Mouse (Mus musculus) midbrain, embryonic 16.5 days (tissue): ENCODE results near the gene Ankrd34a. TPM values are rescaled to one million over a fixed set of nuclear protein-coding genes. Genes with fewer than 3 reads are reported as not detected.
A peak's percentile ranks its signal among the peaks of the same experiment; 100 is the strongest.

Experiments used
- ATAC-seq: fragments of 200-750 bp; cut with Nextera tagmentation; 2 replicates; pipeline ENCODE4 v1.8.0; 2017; ENCODE audit warnings: moderate TSS enrichment
- H3K27ac ChIP-seq: fragments of 300-500 bp; sonication (generic); 2 replicates; pipeline ENCODE4 v1.5.1; 2014; ENCODE audit warnings: mild to moderate bottlenecking, low read length, mixed read lengths
- H3K27me3 ChIP-seq: fragments of 300-500 bp; sonication (generic); 2 replicates; pipeline ENCODE4 v1.6.1; 2014; ENCODE audit warnings: low read depth, low read length, mixed read lengths; ENCODE audit not compliant: control insufficient read depth, insufficient read depth
- H3K36me3 ChIP-seq: fragments of 300-500 bp; sonication (generic); 2 replicates; pipeline ENCODE4 v1.6.1; 2014; ENCODE audit warnings: mild to moderate bottlenecking, low read length, moderate library complexity, mixed read lengths; ENCODE audit not compliant: control insufficient read depth, insufficient read depth
- H3K4me1 ChIP-seq: fragments of 300-500 bp; sonication (generic); 2 replicates; pipeline ENCODE4 v1.6.1; 2014; ENCODE audit warnings: mild to moderate bottlenecking, low read length, mixed read lengths; ENCODE audit not compliant: control insufficient read depth, insufficient read depth
- H3K4me2 ChIP-seq: fragments of 300-500 bp; sonication (generic); 2 replicates; pipeline ENCODE4 v1.6.1; 2014; ENCODE audit warnings: mild to moderate bottlenecking, low read length, mixed read lengths
- H3K4me3 ChIP-seq: fragments of 300-500 bp; sonication (generic); 2 replicates; pipeline ENCODE4 v1.5.1; 2014; ENCODE audit warnings: low read depth, mild to moderate bottlenecking, low read length, moderate library complexity, mixed read lengths
- H3K9ac ChIP-seq: fragments of 300-500 bp; sonication (generic); 2 replicates; pipeline ENCODE4 v1.6.1; 2014; ENCODE audit warnings: low read depth, low read length, mixed read lengths
- H3K9me3 ChIP-seq: fragments of 300-500 bp; sonication (generic); replicated peaks from 2 replicates; pipeline ENCODE4 v1.6.1; 2014; ENCODE audit warnings: mild to moderate bottlenecking, low read length, mixed read lengths; ENCODE audit not compliant: control insufficient read depth, poor library complexity, severe bottlenecking
- WGBS: fragments of 180-500 bp; shearing (Covaris S2); extraction: QIAGEN DNeasy Blood & Tissue Kit; methylation state at CpG from one replicate; pipeline ENCODE4 v1.1.7; 2014; 5-methylcytosine and 5-hydroxymethylcytosine counted together
- polyA plus RNA-seq: library from polyadenylated mRNA; unstranded; fragments of >200 nt; fragmentation: Nextera tagmentation; extraction: Ambion mirVana; gene quantifications from 2 replicates; pipeline ENCODE4 v1.2.1, GENCODE M21; 2015

Ankrd34a gene
- polyA plus RNA-seq, 1 experiment from 2014 or later: 20.6 TPM

GRCm38 (mm10) chr3:96598156-96599068 lies 2.0 kb downstream of the Ankrd34a start:
- Histone ChIP-seq H3K4me2 (peak overlapping the region; percentile 85), H3K4me1 (peaks cover 52% of the 10 kb centered on the region)
- 1% methylated on average over 54 of the region's 54 CpGs for WGBS

GRCm38 (mm10) chr3:96599069-96599393 lies 2.6 kb downstream of the Ankrd34a start:
- Histone ChIP-seq H3K4me3 (no peak overlapping the region; the same call in 1 of the 2 replicates), H3K4me1 (peaks cover 58% of the 10 kb centered on the region), H3K9ac (no peak overlapping the region; the same call in 1 of the 2 replicates), H3K27ac (no peak overlapping the region), H3K36me3 (no peaks in the 10 kb centered on the region), H3K4me2 (peak overlapping the region; percentile 85), H3K27me3 (no peaks in the 10 kb centered on the region), H3K9me3 (no peaks in the 10 kb centered on the region)
- no peak for ATAC-seq
- 45% methylated on average over 8 of the region's 8 CpGs for WGBS

More at GRCm38 (mm10) chr3:96598156-96599068, 2.0 kb downstream of the Ankrd34a start:
- Histone ChIP-seq H3K9ac (peak overlapping the region; percentile 85), H3K27me3 (no peaks in the 10 kb centered on the region), H3K4me3 (peak overlapping the region; percentile 57), H3K36me3 (no peaks in the 10 kb centered on the region), H3K27ac (peak overlapping the region; percentile 66), H3K9me3 (no peaks in the 10 kb centered on the region)
- ATAC-seq: no peak

- H3K4me2 ChIP-seq: no peak overlapping the region; the same call in 1 of the 2 replicates
- no peaks in the 10 kb centered on the region for H3K36me3 ChIP-seq
- no peak overlapping the region for H3K27ac ChIP-seq
- no peak for ATAC-seq
- H3K9ac ChIP-seq: no peak overlapping the region
- peaks cover 62% of the 10 kb centered on the region for H3K4me1 ChIP-seq
- no peaks in the 10 kb centered on the region for H3K9me3 ChIP-seq
- H3K27me3 ChIP-seq: no peaks in the 10 kb centered on the region
- H3K4me3 ChIP-seq: no peak overlapping the region
- WGBS: 74% methylated on average over 3 of the region's 3 CpGs
Measured at GRCm38 (mm10) chr3:96599411-96599810, 3.0 kb downstream of the Ankrd34a start.

- Histone ChIP-seq H3K9me3 (no peaks in the 10 kb centered on the region), H3K27ac (peak within 1 kb of the TSS; percentile 94), H3K4me2 (peak within 1 kb of the TSS; percentile 88), H3K4me1 (peaks cover 65% of the 10 kb centered on the region), H3K27me3 (no peaks in the 10 kb centered on the region), H3K36me3 (no peaks in the 10 kb centered on the region), H3K9ac (peak within 1 kb of the TSS; percentile 95), H3K4me3 (peak within 1 kb of the TSS; percentile 89)
- peak; percentile 93 for ATAC-seq
- WGBS: under 1% methylated on average over 27 of the region's 27 CpGs
Measured at GRCm38 (mm10) chr3:96600639-96601250, 4.3 kb downstream of the Ankrd34a start, which contains the start of gene Lix1l. Gene Lix1l (plus strand): TSS chr3:96601149.

GRCm38 (mm10) chr3:96601251-96601787 lies 4.9 kb downstream of the Ankrd34a start:
- ATAC-seq: peak; percentile 58
- H3K27ac ChIP-seq: peak overlapping the region; percentile 94
- under 1% methylated on average over 18 of the region's 40 CpGs for WGBS
- H3K9me3 ChIP-seq: no peaks in the 10 kb centered on the region
- H3K4me2 ChIP-seq: peak overlapping the region; percentile 88
- H3K27me3 ChIP-seq: no peaks in the 10 kb centered on the region
- no peaks in the 10 kb centered on the region for H3K36me3 ChIP-seq
- peak overlapping the region; percentile 95 for H3K9ac ChIP-seq
- peaks cover 62% of the 10 kb centered on the region for H3K4me1 ChIP-seq
- H3K4me3 ChIP-seq: peak overlapping the region; percentile 89

- 13% methylated on average over 10 of the region's 10 CpGs for WGBS
- peak overlapping the region; percentile 94 for H3K27ac ChIP-seq
Measured at GRCm38 (mm10) chr3:96601941-96602703, 5.7 kb downstream of the Ankrd34a start.

GRCm38 (mm10) chr3:96602704-96603084 lies 6.3 kb downstream of the Ankrd34a start:
- Histone ChIP-seq H3K4me3 (peak overlapping the region; percentile 89), H3K4me2 (peak overlapping the region; percentile 88), H3K9ac (peak overlapping the region; percentile 95), H3K9me3 (no peaks in the 10 kb centered on the region), H3K27me3 (no peaks in the 10 kb centered on the region), H3K4me1 (peaks cover 57% of the 10 kb centered on the region), H3K27ac (peak overlapping the region; percentile 72), H3K36me3 (no peaks in the 10 kb centered on the region)
- 29% methylated on average over 5 of the region's 5 CpGs for WGBS
- ATAC-seq: no peak

More at GRCm38 (mm10) chr3:96601941-96602703, 5.7 kb downstream of the Ankrd34a start:
- ATAC-seq: no peak
- Histone ChIP-seq H3K4me1 (peaks cover 57% of the 10 kb centered on the region), H3K9me3 (no peaks in the 10 kb centered on the region), H3K9ac (peak overlapping the region; percentile 95), H3K4me2 (peak overlapping the region; percentile 88), H3K4me3 (peak overlapping the region; percentile 89), H3K27me3 (no peaks in the 10 kb centered on the region), H3K36me3 (no peaks in the 10 kb centered on the region)

GRCm38 (mm10) chr3:96603311-96603710 lies 6.9 kb downstream of the Ankrd34a start:
- peak overlapping the region; percentile 89 for H3K4me3 ChIP-seq
- H3K4me1 ChIP-seq: peaks cover 57% of the 10 kb centered on the region
- no peaks in the 10 kb centered on the region for H3K9me3 ChIP-seq
- ATAC-seq: no peak
- H3K36me3 ChIP-seq: no peaks in the 10 kb centered on the region
- peak overlapping the region; percentile 72; the same call in 1 of the 2 replicates for H3K27ac ChIP-seq
- 21% methylated on average over 5 of the region's 5 CpGs for WGBS
- H3K27me3 ChIP-seq: no peaks in the 10 kb centered on the region
- H3K4me2 ChIP-seq: peak overlapping the region; percentile 88
- peak overlapping the region; percentile 95 for H3K9ac ChIP-seq
